Mouse (Mus musculus) ES-Bruce4 (cell line): ENCODE measurements around the gene Neu2. TPM values are rescaled to one million over a fixed set of nuclear protein-coding genes. Genes with fewer than 3 reads are reported as not detected.

Experiments used
- H3K27ac ChIP-seq: 2 replicates; pipeline ENCODE4 v1.5.1; 2012; ENCODE audit warnings: low read length, inconsistent platforms; ENCODE audit not compliant: insufficient read depth
- H3K27me3 ChIP-seq: 2 replicates; pipeline ENCODE4 v1.6.1; 2012; ENCODE audit warnings: mild to moderate bottlenecking, low read length, inconsistent platforms; ENCODE audit not compliant: control insufficient read depth, poor library complexity, insufficient read depth, severe bottlenecking
- H3K36me3 ChIP-seq: 2 replicates; pipeline ENCODE4 v1.6.1; 2012; ENCODE audit warnings: inconsistent platforms, mild to moderate bottlenecking, low read length, moderate library complexity; ENCODE audit not compliant: control insufficient read depth, poor library complexity, insufficient read depth, severe bottlenecking
- H3K4me1 ChIP-seq: one replicate; pipeline ENCODE4 v1.8.1; 2011; ENCODE audit warnings: low read length; ENCODE audit not compliant: control insufficient read depth, insufficient read depth
- H3K4me3 ChIP-seq: 2 replicates; pipeline ENCODE4 v1.5.1; 2011; ENCODE audit warnings: low read depth, mild to moderate bottlenecking, low read length
- H3K9ac ChIP-seq: 2 replicates; pipeline ENCODE4 v1.6.1; 2012; ENCODE audit warnings: low read depth, mild to moderate bottlenecking, inconsistent platforms; ENCODE audit not compliant: poor library complexity, severe bottlenecking
- H3K9me3 ChIP-seq: replicated peaks from 2 replicates; pipeline ENCODE4 v1.6.1; 2012; ENCODE audit warnings: mild to moderate bottlenecking, low read length, inconsistent platforms; ENCODE audit not compliant: control insufficient read depth, poor library complexity, insufficient read depth, severe bottlenecking
- CTCF ChIP-seq: IDR thresholded peaks from one replicate; pipeline ENCODE4 v1.8.1; 2011; ENCODE audit warnings: low read depth, low read length
- EP300 ChIP-seq: IDR thresholded peaks from 2 replicates; pipeline ENCODE4 v1.6.1; 2011; ENCODE audit warnings: low read depth, low read length; ENCODE audit not compliant: insufficient read depth
- POLR2A ChIP-seq: IDR thresholded peaks from one replicate; pipeline ENCODE4 v1.8.1; 2011; ENCODE audit warnings: low read length; ENCODE audit not compliant: insufficient read depth
- polyA plus RNA-seq: library from polyadenylated mRNA; stranded (reverse); fragments of >200 nt; gene quantifications from 2 replicates; pipeline ENCODE4 v1.2.4, GENCODE M21; 2011; ENCODE audit warnings: low read depth; ENCODE audit not compliant: missing spikeins, insufficient read depth, insufficient read length

Neu2 gene
- polyA plus RNA-seq, 1 experiment: not detected

DNA sequence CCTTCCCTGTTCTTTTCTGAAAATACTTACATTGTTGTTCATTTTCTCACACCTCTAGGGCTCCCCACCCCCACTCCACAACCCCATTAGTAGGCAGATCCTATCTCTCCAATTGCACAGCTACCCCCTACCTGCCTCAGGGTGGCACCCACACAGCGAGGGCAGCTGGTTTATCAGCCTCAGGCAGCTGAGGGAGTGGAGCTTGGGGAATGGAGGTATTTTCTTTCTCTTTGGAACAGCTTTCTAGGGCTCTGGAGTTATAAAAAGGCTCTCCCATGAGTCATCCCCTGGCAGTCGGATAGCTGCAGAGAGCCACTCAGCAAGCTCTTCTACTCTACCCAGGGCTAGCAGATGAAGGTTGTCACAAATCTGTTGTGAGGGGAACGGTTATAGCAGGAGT is 84.6 kb downstream of the Neu2 start:
- no peak overlapping the region for H3K4me3 ChIP-seq
- H3K9me3 ChIP-seq: no peaks in the 10 kb centered on the region
- H3K4me1 ChIP-seq: no peaks in the 10 kb centered on the region
- H3K36me3 ChIP-seq: no peaks in the 10 kb centered on the region
- no peaks in the 10 kb centered on the region for H3K27me3 ChIP-seq
- no peak overlapping the region for H3K9ac ChIP-seq
- no peak overlapping the region for H3K27ac ChIP-seq
- no peak for TF ChIP-seq POLR2A
- no peak for TF ChIP-seq CTCF
- no peak for TF ChIP-seq EP300

DNA sequence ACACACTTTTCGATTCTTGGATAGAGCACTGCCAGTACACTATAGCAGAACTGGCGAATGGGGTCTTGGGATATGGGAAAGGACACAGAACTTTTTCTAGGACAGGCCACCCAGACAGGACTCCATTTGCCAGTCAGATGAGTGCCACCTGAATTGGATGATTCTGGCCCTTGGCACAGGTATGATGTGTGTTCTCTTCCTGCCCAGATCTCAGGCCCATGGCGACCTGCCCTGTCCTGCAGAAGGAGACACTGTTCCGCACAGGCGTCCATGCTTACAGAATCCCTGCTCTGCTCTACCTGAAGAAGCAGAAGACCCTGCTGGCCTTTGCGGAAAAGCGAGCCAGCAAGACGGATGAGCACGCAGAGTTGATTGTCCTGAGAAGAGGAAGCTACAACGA is 85.0 kb downstream of the Neu2 start:
- H3K9me3 ChIP-seq: no peaks in the 10 kb centered on the region
- H3K4me3 ChIP-seq: no peak overlapping the region
- no peaks in the 10 kb centered on the region for H3K27me3 ChIP-seq
- no peak overlapping the region for H3K27ac ChIP-seq
- no peaks in the 10 kb centered on the region for H3K36me3 ChIP-seq
- H3K4me1 ChIP-seq: no peaks in the 10 kb centered on the region
- TF ChIP-seq POLR2A (no peak), CTCF (no peak), EP300 (no peak)
- H3K9ac ChIP-seq: no peak overlapping the region

GRCm38 (mm10) chr1:87600533-87600932 is 90.8 kb downstream of the Neu2 start:
- Histone ChIP-seq H3K4me1 (no peaks in the 10 kb centered on the region), H3K4me3 (no peak overlapping the region), H3K27me3 (no peaks in the 10 kb centered on the region), H3K27ac (no peak overlapping the region), H3K9me3 (no peaks in the 10 kb centered on the region), H3K9ac (no peak overlapping the region), H3K36me3 (no peaks in the 10 kb centered on the region)
- TF ChIP-seq EP300: no peak
- no peak for TF ChIP-seq POLR2A
- no peak for TF ChIP-seq CTCF

DNA sequence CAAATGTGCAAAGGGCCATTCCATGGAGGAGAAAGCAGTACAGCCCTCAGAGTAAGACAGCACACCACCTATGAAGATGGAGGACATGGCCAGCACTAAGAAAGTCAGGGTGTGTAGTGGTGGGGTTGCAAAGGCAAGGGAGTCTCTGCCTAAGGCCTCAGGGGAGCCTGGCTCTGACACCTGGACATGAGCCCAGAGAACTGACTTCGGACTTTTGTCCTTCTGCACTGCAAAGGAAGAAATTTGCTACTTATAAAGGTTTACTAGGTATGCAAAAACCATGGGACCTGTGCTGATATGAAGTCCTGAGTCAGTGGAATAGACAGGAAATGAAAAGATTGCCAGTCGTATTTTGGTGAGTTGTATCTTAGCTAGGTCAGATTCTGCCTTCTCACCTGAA is 92.1 kb downstream of the Neu2 start:
- Histone ChIP-seq H3K9me3 (no peaks in the 10 kb centered on the region), H3K27me3 (no peaks in the 10 kb centered on the region), H3K4me1 (no peaks in the 10 kb centered on the region), H3K36me3 (no peaks in the 10 kb centered on the region), H3K27ac (no peak overlapping the region), H3K4me3 (no peak overlapping the region), H3K9ac (no peak overlapping the region)
- TF ChIP-seq CTCF (no peak), EP300 (no peak), POLR2A (no peak)

GRCm38 (mm10) chr1:87603389-87603788 is 93.7 kb downstream of the Neu2 start:
- H3K4me1 ChIP-seq: no peaks in the 10 kb centered on the region
- no peaks in the 10 kb centered on the region for H3K36me3 ChIP-seq
- H3K27me3 ChIP-seq: no peaks in the 10 kb centered on the region
- no peak overlapping the region for H3K9ac ChIP-seq
- no peak for TF ChIP-seq POLR2A
- no peak for TF ChIP-seq CTCF
- no peak for TF ChIP-seq EP300
- no peaks in the 10 kb centered on the region for H3K9me3 ChIP-seq
- H3K27ac ChIP-seq: no peak overlapping the region
- H3K4me3 ChIP-seq: no peak overlapping the region

DNA sequence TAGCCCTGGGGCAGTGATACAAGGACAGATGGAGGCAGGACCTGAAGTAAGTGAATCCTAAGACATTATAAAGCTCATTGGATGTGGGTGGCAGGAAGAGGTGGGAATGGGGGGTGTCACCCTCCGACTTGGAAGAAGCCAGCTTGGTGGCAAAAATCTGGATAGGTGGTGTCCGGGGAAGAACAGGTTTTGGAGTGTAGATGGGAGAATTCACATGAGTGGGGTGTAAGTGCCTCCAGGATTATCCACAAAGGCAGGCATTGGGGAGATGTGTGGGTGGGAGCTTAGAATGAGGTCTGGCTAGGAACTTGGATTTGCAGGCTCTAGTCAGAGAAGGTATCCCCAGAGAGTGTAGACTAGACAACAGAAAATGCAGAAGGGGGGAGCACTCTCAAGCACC is 95.6 kb downstream of the Neu2 start:
- no peaks in the 10 kb centered on the region for H3K9me3 ChIP-seq
- TF ChIP-seq POLR2A: no peak
- TF ChIP-seq CTCF: no peak
- no peak for TF ChIP-seq EP300
- H3K9ac ChIP-seq: no peak overlapping the region
- H3K4me1 ChIP-seq: no peaks in the 10 kb centered on the region
- no peak overlapping the region for H3K27ac ChIP-seq
- no peaks in the 10 kb centered on the region for H3K36me3 ChIP-seq
- no peaks in the 10 kb centered on the region for H3K27me3 ChIP-seq
- H3K4me3 ChIP-seq: no peak overlapping the region
